Mouse (Mus musculus) thymus, postnatal 25 days (tissue): ENCODE measurements at regions not wholly inside any gene's neighbourhood (a gene's known extent, or its start where the extent isn't known, plus 50 kb on each side); places are given as distances from the start of the nearest gene placed in this dataset.

Source experiments
- DNase-seq: peaks from one replicate; pipeline ENCODE4 v3.0.0; 2022

- DNase-seq: no peak
Observed at GRCm38 (mm10) chr1:76019071-76019470, 473.0 kb downstream of the Slc4a3 start.

GRCm38 (mm10) chr1:76024650-76025049, 478.6 kb downstream of the Slc4a3 start:
- DNase-seq: no peak

- no peak for DNase-seq
Observed at GRCm38 (mm10) chr1:76025389-76025788, 479.3 kb downstream of the Slc4a3 start.

GRCm38 (mm10) chr1:76029059-76029458, 483.0 kb downstream of the Slc4a3 start:
- no peak for DNase-seq

- no peak for DNase-seq
Observed at GRCm38 (mm10) chr1:76031171-76031922, 485.3 kb downstream of the Slc4a3 start.

- no peak for DNase-seq
Observed at GRCm38 (mm10) chr1:76031923-76032285, 485.8 kb downstream of the Slc4a3 start.

- no peak for DNase-seq
Observed at GRCm38 (mm10) chr1:76032626-76033025, 486.6 kb downstream of the Slc4a3 start.

GRCm38 (mm10) chr1:76036316-76036715, 490.2 kb downstream of the Slc4a3 start:
- no peak for DNase-seq

GRCm38 (mm10) chr1:76039029-76039655, 493.1 kb downstream of the Slc4a3 start:
- DNase-seq: no peak

GRCm38 (mm10) chr1:76039661-76040060, 493.6 kb downstream of the Slc4a3 start:
- DNase-seq: no peak

GRCm38 (mm10) chr1:76050264-76050663, 504.2 kb downstream of the Slc4a3 start:
- no peak for DNase-seq

- no peak for DNase-seq
Observed at GRCm38 (mm10) chr1:76053378-76054171, 507.5 kb downstream of the Slc4a3 start.

GRCm38 (mm10) chr1:76065783-76066182, 519.7 kb downstream of the Slc4a3 start:
- DNase-seq: no peak

- no peak for DNase-seq
Observed at GRCm38 (mm10) chr1:76070831-76071321, 524.8 kb downstream of the Slc4a3 start.

- DNase-seq: no peak
Observed at GRCm38 (mm10) chr1:76075213-76075612, 529.1 kb downstream of the Slc4a3 start.

- no peak for DNase-seq
Observed at GRCm38 (mm10) chr1:76075685-76076455, 529.8 kb downstream of the Slc4a3 start.

GRCm38 (mm10) chr1:76080241-76080640, 534.2 kb downstream of the Slc4a3 start:
- no peak for DNase-seq

GRCm38 (mm10) chr1:76081700-76082099, 535.6 kb downstream of the Slc4a3 start:
- DNase-seq: no peak

- no peak for DNase-seq
Observed at GRCm38 (mm10) chr1:76083273-76084036, 537.4 kb downstream of the Slc4a3 start.

GRCm38 (mm10) chr1:76091031-76091430, 545.0 kb downstream of the Slc4a3 start:
- DNase-seq: no peak

- DNase-seq: no peak
Observed at GRCm38 (mm10) chr1:76113281-76113680, 567.2 kb downstream of the Slc4a3 start.

- DNase-seq: no peak
Observed at GRCm38 (mm10) chr1:76120840-76121239, 574.8 kb downstream of the Slc4a3 start.
